Mouse (Mus musculus): Measurements from ENCODE around the gene Coro7. TPM values are rescaled to one million over a fixed set of nuclear protein-coding genes. Genes with fewer than 3 reads are reported as not detected.

Coro7 gene
- polyA plus RNA-seq, 1 experiment from 2014 or later = 21.4 TPM

DNA sequence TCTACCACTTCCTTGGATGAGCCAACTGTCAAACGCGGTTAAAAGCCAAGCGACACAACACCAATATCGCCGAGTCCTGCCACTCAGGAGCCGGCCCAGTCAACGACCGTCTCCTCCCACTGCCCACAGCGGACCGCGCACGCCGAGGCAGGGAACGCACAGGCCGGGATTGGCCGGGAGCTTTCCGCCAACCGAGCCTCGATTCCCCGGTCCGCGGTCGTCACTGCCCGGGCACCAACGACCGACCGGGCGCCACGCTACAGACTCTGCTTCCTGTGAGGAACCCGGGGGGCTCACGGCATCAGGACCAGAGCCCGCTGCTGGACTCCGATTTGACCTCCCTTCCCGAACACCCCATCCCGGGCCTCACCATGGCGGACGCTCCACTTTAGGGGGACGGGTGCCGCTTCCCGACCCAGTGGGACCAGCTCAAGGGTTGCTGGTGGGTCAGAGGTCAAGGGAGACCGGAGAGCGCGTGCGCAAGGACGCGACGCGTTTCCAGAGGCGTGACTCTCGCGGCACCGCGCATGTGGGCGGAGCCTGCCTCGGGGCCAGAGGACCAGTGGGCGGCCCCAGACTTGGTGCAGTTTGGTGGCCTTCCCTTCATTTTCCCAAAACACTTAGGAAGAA lies 55.0 kb downstream of the Coro7 start, which contains the start of gene Pam16:
TSS of gene Pam16 (minus strand) at position 508 of the 630 bp plus-strand sequence.
- no peaks in the 10 kb centered on the region for H3K27me3 ChIP-seq (ENCODE audit: low read depth, poor library complexity, severe bottlenecking)
- H3K4me3 ChIP-seq = peak within 1 kb of the TSS; percentile 83
- peak; percentile 92 for DNase-seq (ENCODE audit: low spot score)
- under 1% methylated on average over 56 of the region's 56 CpGs for WGBS
- peak within 1 kb of the TSS; percentile 89 for H3K27ac ChIP-seq (replicated peaks)
- no peaks in the 10 kb centered on the region for H3K9me3 ChIP-seq (replicated peaks)
- H3K4me1 ChIP-seq = peaks cover 23% of the 10 kb centered on the region
- H3K36me3 ChIP-seq = peaks cover 15% of the 10 kb centered on the region

DNA sequence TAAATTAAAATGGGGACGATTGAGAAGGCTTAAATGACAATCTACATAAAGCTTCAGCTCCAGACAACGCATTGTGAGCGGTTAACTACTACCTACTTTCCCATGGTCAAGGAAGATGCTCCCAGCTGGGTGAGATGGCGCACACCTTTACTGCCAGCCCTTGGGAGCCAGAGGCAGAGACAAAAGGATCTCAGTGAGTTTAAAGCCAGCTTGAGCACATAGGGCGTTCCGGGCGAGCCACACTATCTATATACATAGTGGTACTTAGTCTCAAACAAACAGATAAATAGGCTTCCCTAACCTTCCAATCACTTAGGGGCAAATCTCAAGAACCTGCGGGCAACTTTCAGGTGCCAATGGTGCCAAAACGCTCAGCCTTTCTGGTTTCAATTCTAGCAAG lies 55.5 kb downstream of the Coro7 start:
- H3K4me3 ChIP-seq = peak overlapping the region; percentile 83
- H3K9me3 ChIP-seq (replicated peaks) = no peaks in the 10 kb centered on the region
- peak overlapping the region; percentile 89 for H3K27ac ChIP-seq (replicated peaks)
- H3K4me1 ChIP-seq = peaks cover 23% of the 10 kb centered on the region
- no peaks in the 10 kb centered on the region for H3K27me3 ChIP-seq (ENCODE audit: low read depth, poor library complexity, severe bottlenecking)
- WGBS = 25% methylated on average over 9 of the region's 9 CpGs
- H3K36me3 ChIP-seq = peaks cover 19% of the 10 kb centered on the region
- DNase-seq (ENCODE audit: low spot score) = no peak

DNA sequence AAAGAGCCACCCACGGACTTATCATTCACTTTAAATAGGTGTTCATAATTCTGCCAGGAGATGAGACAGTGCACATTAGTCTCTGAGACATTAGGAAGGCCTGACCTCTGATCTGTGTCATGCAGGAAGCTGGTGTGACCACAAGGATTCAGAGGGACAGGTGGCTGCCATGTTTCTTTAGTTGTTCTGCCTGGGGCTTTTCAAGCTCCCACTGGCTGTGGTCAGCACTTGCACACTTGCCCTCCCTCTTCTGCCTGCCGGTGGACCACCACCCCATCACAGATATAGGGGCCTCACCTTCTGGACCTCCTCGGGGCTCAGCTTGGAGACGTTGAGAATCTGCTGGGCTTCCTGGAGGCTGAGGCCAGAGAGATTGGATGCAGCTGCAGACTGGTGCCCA lies 62.7 kb downstream of the Coro7 start:
- no peak overlapping the region for H3K27ac ChIP-seq (replicated peaks)
- DNase-seq (ENCODE audit: low spot score) = no peak
- peaks cover 85% of the 10 kb centered on the region for H3K36me3 ChIP-seq
- no peak overlapping the region for H3K4me3 ChIP-seq
- no peaks in the 10 kb centered on the region for H3K9me3 ChIP-seq (replicated peaks)
- 86% methylated on average over 4 of the region's 4 CpGs for WGBS
- no peaks in the 10 kb centered on the region for H3K4me1 ChIP-seq
- no peaks in the 10 kb centered on the region for H3K27me3 ChIP-seq (ENCODE audit: low read depth, poor library complexity, severe bottlenecking)

DNA sequence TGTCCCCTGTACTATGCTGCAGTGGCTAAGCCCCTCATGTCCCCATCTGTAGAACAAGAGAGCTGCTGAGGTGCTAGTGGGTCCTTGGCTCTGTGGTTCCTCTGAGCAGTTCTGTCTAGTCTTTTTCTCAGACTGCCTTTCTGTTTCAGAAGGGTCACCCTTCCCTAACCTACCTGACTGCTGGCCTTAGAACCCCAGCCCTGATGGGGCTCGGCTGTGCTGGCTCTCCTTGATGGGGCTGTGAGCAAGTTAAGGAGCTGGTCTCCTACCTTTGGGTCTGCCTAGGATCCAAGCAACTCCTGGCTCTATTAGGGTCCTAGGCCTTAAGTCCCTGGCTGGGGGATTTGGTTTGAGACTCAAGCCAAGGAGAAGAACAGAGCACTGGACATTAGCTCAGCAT lies 64.3 kb downstream of the Coro7 start:
- WGBS = 96% methylated on average over 1 of the region's 1 CpGs

DNA sequence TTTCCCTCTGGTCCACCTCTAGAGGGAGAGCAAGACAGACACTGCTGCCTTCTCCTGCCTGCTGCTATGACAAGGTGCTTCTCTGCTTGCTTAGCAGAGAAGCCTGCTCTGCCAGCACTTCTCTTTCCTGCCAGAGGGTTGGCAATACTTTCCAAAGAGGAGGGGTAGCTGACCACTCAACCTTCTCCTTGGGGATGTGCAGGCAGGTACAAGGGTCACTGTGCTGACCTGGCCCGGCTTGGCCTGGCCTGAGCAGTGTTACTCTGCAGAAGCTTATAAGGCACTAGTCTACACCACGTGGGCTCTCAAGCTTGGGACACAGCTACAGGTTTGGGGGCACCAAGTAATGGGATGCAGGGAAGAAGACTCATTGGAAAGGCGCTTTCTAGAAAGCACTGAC lies 64.9 kb downstream of the Coro7 start:
- H3K27me3 ChIP-seq (ENCODE audit: low read depth, poor library complexity, severe bottlenecking) = no peaks in the 10 kb centered on the region
- H3K36me3 ChIP-seq = peaks cover 98% of the 10 kb centered on the region
- 93% methylated on average over 3 of the region's 3 CpGs for WGBS
- no peak for DNase-seq (ENCODE audit: low spot score)
- H3K4me3 ChIP-seq = no peak overlapping the region
- no peak overlapping the region for H3K27ac ChIP-seq (replicated peaks)
- no peaks in the 10 kb centered on the region for H3K4me1 ChIP-seq
- no peaks in the 10 kb centered on the region for H3K9me3 ChIP-seq (replicated peaks)

More for the DNA sequence above, 64.3 kb downstream of the Coro7 start:
- Histone ChIP-seq H3K36me3 (peaks cover 98% of the 10 kb centered on the region), H3K27ac (replicated peaks) (no peak overlapping the region), H3K9me3 (replicated peaks) (no peaks in the 10 kb centered on the region), H3K4me3 (no peak overlapping the region), H3K4me1 (no peaks in the 10 kb centered on the region), H3K27me3 (ENCODE audit: low read depth, poor library complexity, severe bottlenecking) (no peaks in the 10 kb centered on the region)
- no peak for DNase-seq (ENCODE audit: low spot score)

DNA sequence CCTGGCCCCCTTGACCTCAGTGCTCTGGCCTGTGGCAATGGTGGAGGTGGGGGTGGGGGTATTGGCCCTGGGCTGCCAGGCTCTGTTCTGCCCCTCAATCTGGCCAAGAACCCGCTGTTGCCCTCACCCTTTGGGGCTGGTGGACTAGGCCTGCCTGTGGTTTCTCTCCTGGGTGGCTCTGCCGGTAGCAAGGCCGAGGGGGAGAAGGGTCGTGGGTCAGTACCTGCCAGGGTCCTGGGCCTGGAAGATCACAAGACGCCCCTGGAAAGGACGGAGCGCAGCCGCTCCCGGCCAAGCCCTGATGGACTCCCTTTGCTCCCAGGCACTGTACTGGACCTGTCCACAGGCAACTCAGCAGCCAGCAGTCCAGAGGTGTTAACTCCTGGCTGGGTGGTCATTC lies 65.8 kb downstream of the Coro7 start:
- H3K4me1 ChIP-seq = no peaks in the 10 kb centered on the region
- H3K4me3 ChIP-seq = no peak overlapping the region
- H3K27me3 ChIP-seq (ENCODE audit: low read depth, poor library complexity, severe bottlenecking) = no peaks in the 10 kb centered on the region
- WGBS = 93% methylated on average over 9 of the region's 9 CpGs
- DNase-seq (ENCODE audit: low spot score) = no peak
- H3K27ac ChIP-seq (replicated peaks) = 0 out of 2 replicates have a peak overlapping the region, but pooled peaks have one; percentile 7
- no peaks in the 10 kb centered on the region for H3K9me3 ChIP-seq (replicated peaks)
- peaks cover 99% of the 10 kb centered on the region for H3K36me3 ChIP-seq

DNA sequence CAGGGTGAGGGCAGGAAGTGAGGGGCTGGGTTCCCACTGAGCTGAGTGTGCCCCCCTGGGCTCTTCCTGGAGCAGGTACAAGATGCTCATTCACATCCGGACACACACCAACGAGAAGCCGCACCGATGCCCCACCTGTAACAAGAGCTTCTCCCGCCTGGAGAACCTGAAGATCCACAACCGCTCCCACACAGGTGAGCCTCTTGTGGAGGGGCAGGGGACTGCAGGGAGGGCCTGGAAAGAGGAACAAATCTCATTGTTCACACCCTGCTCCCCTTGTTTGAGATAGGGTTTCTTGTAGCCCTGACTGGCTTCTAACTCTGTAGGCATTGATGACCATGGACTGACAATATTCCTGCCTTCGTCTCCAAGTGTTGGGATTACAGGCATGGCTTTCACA lies 67.9 kb downstream of the Coro7 start:
- Histone ChIP-seq H3K27ac (replicated peaks) (no peak overlapping the region), H3K4me3 (no peak overlapping the region), H3K9me3 (replicated peaks) (no peaks in the 10 kb centered on the region), H3K36me3 (peaks cover 84% of the 10 kb centered on the region), H3K27me3 (ENCODE audit: low read depth, poor library complexity, severe bottlenecking) (no peaks in the 10 kb centered on the region), H3K4me1 (peaks cover 15% of the 10 kb centered on the region)
- 93% methylated on average over 7 of the region's 7 CpGs for WGBS
- DNase-seq (ENCODE audit: low spot score) = no peak

DNA sequence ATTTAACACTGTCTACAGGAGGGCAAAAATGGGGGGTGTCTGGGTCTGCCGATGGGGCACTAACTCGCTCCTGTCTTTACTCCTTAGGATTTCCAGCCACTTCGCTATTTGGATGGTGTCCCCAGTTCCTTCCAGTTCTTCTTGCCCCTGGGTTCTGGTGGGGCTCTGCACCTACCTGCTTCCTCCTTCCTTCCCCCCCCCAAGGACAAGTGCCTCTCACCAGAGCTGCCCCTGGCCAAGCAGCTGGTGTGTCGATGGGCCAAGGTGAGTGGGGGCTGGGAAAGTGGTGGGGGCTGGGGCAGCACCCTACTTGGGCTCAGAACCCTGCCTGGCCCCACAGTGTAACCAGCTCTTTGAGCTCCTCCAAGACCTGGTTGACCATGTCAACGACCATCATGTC lies 68.4 kb downstream of the Coro7 start:
- H3K27ac ChIP-seq (replicated peaks) = no peak overlapping the region
- H3K4me1 ChIP-seq = peaks cover 20% of the 10 kb centered on the region
- WGBS = 96% methylated on average over 5 of the region's 5 CpGs
- H3K36me3 ChIP-seq = peaks cover 79% of the 10 kb centered on the region
- no peak for DNase-seq (ENCODE audit: low spot score)
- H3K27me3 ChIP-seq (ENCODE audit: low read depth, poor library complexity, severe bottlenecking) = no peaks in the 10 kb centered on the region
- no peak overlapping the region for H3K4me3 ChIP-seq
- H3K9me3 ChIP-seq (replicated peaks) = no peaks in the 10 kb centered on the region

DNA sequence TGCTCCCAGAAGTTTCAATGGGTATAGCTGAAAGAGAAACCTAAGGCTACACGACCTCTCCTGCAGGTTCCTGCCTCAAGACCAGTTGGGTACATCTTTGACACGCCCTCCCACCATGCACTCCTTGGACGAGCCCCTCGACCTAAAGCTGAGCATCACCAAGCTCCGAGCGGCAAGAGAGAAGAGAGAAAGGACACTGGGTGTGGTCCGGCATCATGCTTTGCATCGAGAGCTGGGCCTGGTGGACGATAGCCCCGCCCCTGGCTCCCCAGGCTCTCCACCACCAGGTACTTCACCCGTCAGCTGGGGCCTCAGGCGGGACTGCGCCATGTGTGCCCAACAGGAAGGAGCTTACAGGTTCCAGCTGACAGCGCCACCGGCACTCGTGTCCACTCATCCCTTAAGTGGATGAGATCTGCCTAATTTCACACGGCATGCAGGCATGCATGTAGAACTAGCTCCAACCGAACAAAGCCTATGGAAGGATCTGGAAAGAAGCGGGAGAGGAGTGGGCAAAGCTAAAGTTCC lies 71.0 kb downstream of the Coro7 start:
- no peak for DNase-seq (ENCODE audit: low spot score)
- Histone ChIP-seq H3K9me3 (replicated peaks) (no peaks in the 10 kb centered on the region), H3K4me1 (peaks cover 46% of the 10 kb centered on the region), H3K36me3 (peaks cover 53% of the 10 kb centered on the region), H3K4me3 (no peak overlapping the region), H3K27me3 (ENCODE audit: low read depth, poor library complexity, severe bottlenecking) (no peaks in the 10 kb centered on the region), H3K27ac (replicated peaks) (no peak overlapping the region)
- 88% methylated on average over 19 of the region's 19 CpGs for WGBS

DNA sequence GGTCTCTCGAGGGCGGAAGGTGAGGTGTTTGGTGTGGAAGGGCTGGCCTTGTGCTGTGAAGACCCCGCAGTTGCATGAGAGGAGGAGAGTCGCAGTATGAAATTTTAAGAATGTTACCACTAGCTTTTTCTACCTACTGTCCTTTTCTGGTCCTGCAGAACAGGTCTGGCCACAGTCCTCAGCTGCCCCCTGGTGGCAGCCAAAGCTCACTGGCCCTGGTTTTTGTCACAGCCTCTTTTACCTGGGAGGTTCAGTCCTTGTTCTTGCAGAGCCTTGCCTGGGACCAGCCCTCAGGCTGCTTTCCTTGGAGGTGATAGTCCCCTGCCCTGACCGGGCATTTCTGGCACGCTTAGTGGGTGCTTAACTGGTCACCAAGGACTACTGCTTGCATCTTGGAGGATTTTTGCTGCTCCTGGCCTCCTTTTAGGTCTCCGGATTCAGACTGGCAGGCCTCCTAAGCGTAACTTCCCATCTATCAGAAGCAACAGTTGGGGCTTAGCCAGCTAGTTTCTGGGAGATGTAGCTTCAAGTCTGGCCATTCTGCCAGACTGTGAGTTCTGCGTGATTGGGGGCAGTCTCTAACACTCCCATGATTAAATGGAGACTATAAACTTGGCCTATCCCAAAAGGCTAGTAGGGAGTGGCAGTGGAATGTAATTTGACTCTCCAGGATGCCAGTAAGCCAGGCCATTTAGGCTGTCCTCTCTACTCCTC lies 71.6 kb downstream of the Coro7 start:
- H3K36me3 ChIP-seq = peaks cover 47% of the 10 kb centered on the region
- peak; percentile 77 for DNase-seq (ENCODE audit: low spot score)
- no peak overlapping the region for H3K4me3 ChIP-seq
- peaks cover 52% of the 10 kb centered on the region for H3K4me1 ChIP-seq
- H3K27me3 ChIP-seq (ENCODE audit: low read depth, poor library complexity, severe bottlenecking) = no peaks in the 10 kb centered on the region
- H3K27ac ChIP-seq (replicated peaks) = no peak overlapping the region
- 63% methylated on average over 9 of the region's 9 CpGs for WGBS
- H3K9me3 ChIP-seq (replicated peaks) = no peaks in the 10 kb centered on the region

DNA sequence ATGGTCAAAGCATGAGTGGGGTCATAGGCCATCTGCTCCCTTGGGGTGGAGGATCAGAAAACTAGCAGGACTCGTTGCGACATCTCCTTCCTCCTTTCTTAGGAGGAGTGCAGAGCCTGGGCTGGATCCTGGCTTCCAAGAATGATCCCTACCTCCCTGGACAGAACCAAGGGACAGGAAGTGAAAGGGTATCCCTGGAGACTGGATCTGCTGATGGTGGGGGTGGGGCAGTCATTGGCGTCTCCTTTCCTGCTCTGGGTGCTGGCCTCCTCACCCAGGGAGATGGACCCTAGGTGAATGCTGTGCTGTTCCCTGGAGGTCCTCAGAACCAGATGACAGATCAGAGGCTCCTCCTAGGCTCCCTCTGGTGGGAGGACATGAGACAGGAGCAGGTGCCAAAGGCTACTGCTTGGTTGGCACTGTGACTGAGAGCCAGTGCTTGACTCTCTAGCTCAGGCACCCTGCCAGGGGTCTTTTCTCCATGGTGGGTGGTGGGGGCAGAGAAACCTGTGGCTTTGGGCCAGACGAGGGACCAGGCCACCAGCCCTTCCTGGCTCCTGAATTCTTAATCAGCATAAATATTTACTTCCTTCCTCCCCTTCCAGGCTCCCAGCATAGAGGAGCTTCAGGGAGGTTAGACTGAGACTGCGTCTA lies 73.0 kb downstream of the Coro7 start:
- no peak for DNase-seq (ENCODE audit: low spot score)
- H3K4me3 ChIP-seq = no peak overlapping the region

DNA sequence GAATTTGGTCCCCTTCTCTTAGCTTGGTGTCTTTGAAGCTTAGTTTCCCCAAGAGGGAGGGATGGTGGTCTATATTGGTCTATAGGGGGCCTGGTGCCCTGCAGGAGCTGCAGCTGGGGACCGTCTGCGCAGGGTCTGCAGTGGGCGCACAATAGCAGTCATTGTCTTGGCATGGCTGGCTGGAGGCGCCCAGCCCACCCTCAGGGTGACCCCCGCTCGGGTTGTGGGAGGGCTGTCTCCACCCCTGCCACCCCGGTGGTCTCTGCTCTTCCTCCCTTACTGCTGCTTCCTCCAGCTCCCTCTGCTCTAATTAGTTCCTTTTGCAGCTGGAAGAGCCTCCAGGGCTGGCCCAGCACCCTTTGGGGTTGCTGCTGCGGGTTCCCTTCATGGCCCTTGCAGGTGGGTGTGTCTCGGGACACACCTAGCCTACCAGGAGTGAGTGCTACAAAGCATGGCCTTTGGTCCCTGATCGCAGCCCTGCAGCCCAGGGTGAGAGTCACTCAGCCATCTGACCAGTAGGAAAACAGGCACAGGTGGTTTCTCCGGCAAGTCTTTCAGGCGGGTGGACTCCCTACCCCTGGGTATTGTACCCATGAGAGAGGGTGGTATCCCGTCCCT lies 74.0 kb downstream of the Coro7 start:
- H3K36me3 ChIP-seq = peaks cover 24% of the 10 kb centered on the region
- peaks cover 76% of the 10 kb centered on the region for H3K4me1 ChIP-seq
- no peak for DNase-seq (ENCODE audit: low spot score)
- H3K27ac ChIP-seq (replicated peaks) = peak overlapping the region; percentile 72
- no peaks in the 10 kb centered on the region for H3K27me3 ChIP-seq (ENCODE audit: low read depth, poor library complexity, severe bottlenecking)
- WGBS = 59% methylated on average over 13 of the region's 13 CpGs
- peak overlapping the region; percentile 1; the same call in 1 of the 2 replicates for H3K4me3 ChIP-seq
- no peaks in the 10 kb centered on the region for H3K9me3 ChIP-seq (replicated peaks)

More for the DNA sequence above, 73.0 kb downstream of the Coro7 start:
- 48% methylated on average over 5 of the region's 5 CpGs for WGBS
- H3K36me3 ChIP-seq = peaks cover 33% of the 10 kb centered on the region
- no peaks in the 10 kb centered on the region for H3K9me3 ChIP-seq (replicated peaks)
- H3K4me1 ChIP-seq = peaks cover 67% of the 10 kb centered on the region
- H3K27me3 ChIP-seq (ENCODE audit: low read depth, poor library complexity, severe bottlenecking) = no peaks in the 10 kb centered on the region
- H3K27ac ChIP-seq (replicated peaks) = peak overlapping the region; percentile 72

All from midbrain, embryonic 10.5 days (tissue).